Mouse (Mus musculus): Measurements from ENCODE around the gene Ank.

Ank gene

GRCm38 (mm10) chr15:27575932-27576331 is 109.5 kb downstream of the Ank start:
- DNase-seq (ENCODE audit: low spot score) = no peak

GRCm38 (mm10) chr15:27576886-27577285 is 110.4 kb downstream of the Ank start:
- no peak for DNase-seq (ENCODE audit: low spot score)

GRCm38 (mm10) chr15:27577915-27578780 is 111.7 kb downstream of the Ank start:
- no peak for DNase-seq (ENCODE audit: low spot score)

GRCm38 (mm10) chr15:27578918-27579317 is 112.4 kb downstream of the Ank start:
- no peak for DNase-seq (ENCODE audit: low spot score)

- no peak for DNase-seq (ENCODE audit: low spot score)
Measured at GRCm38 (mm10) chr15:27579853-27580252, 113.4 kb downstream of the Ank start.

- no peak for DNase-seq (ENCODE audit: low spot score)
Measured at GRCm38 (mm10) chr15:27580771-27581170, 114.3 kb downstream of the Ank start.

- DNase-seq (ENCODE audit: low spot score) = peak; percentile 70
Measured at GRCm38 (mm10) chr15:27581640-27582039, 115.2 kb downstream of the Ank start.

GRCm38 (mm10) chr15:27582428-27582827 is 116.0 kb downstream of the Ank start:
- DNase-seq (ENCODE audit: low spot score) = peak; percentile 47

- peak; percentile 56 for DNase-seq (ENCODE audit: low spot score)
Measured at GRCm38 (mm10) chr15:27583042-27583441, 116.6 kb downstream of the Ank start.

GRCm38 (mm10) chr15:27583620-27584019 is 117.1 kb downstream of the Ank start:
- DNase-seq (ENCODE audit: low spot score) = no peak

- DNase-seq (ENCODE audit: low spot score) = no peak
Measured at GRCm38 (mm10) chr15:27585466-27586092, 119.1 kb downstream of the Ank start.

- DNase-seq (ENCODE audit: low spot score) = no peak
Measured at GRCm38 (mm10) chr15:27586093-27586480, 119.6 kb downstream of the Ank start.

GRCm38 (mm10) chr15:27588087-27588826 is 121.8 kb downstream of the Ank start:
- no peak for DNase-seq (ENCODE audit: low spot score)

- no peak for DNase-seq (ENCODE audit: low spot score)
Measured at GRCm38 (mm10) chr15:27590812-27591211, 124.3 kb downstream of the Ank start.

- no peak for DNase-seq (ENCODE audit: low spot score)
Measured at GRCm38 (mm10) chr15:27592620-27593320, 126.3 kb downstream of the Ank start.

GRCm38 (mm10) chr15:27593717-27594116 is 127.2 kb downstream of the Ank start:
- peak; percentile 55 for DNase-seq (ENCODE audit: low spot score)

- DNase-seq (ENCODE audit: low spot score) = no peak
Measured at GRCm38 (mm10) chr15:27594973-27595372, 128.5 kb downstream of the Ank start.

- DNase-seq (ENCODE audit: low spot score) = no peak
Measured at GRCm38 (mm10) chr15:27595560-27595959, 129.1 kb downstream of the Ank start.

- no peak for DNase-seq (ENCODE audit: low spot score)
Measured at GRCm38 (mm10) chr15:27596463-27597140, 130.1 kb downstream of the Ank start.

- no peak for DNase-seq (ENCODE audit: low spot score)
Measured at GRCm38 (mm10) chr15:27597516-27597915, 131.0 kb downstream of the Ank start.

- DNase-seq (ENCODE audit: low spot score) = no peak
Measured at GRCm38 (mm10) chr15:27598786-27599385, 132.4 kb downstream of the Ank start.
